Mouse (Mus musculus) adrenal gland, postnatal 4 days (tissue): ENCODE data around the gene Gm28308. TPM values are rescaled to one million over a fixed set of nuclear protein-coding genes. Genes with fewer than 3 reads are reported as not detected.

Source experiments
- DNase-seq, 2 experiments: peaks; one replicate each; pipeline ENCODE4 v3.0.0; 2021 to 2022; ENCODE audit warnings: low spot score in 2 of 2, mixed read lengths in 2 of 2
- long read RNA-seq, 2 experiments: library from polyadenylated mRNA; stranded (forward); transcript quantifications; one replicate each; pipeline ENCODE4 v2.0.0; 2021
- total RNA-seq, 2 experiments: library from RNA; stranded (reverse); gene quantifications; 2 replicates each; pipeline ENCODE4 v1.2.3; 2021

The Gm28308 gene
- 1 to 10 TPM; 2.3 to 4.1 TPM for total RNA-seq
- long read RNA-seq, experiment 1 = 0 reads
- long read RNA-seq, experiment 2, partial matches to known transcripts = 0 of 2 reads
- long read RNA-seq, experiment 2, other reads (novel, unspliced or antisense) = 2 of 2 reads

- peak; percentile 2 for DNase-seq
These were observed at the start of gene Gm28308, which contains the start of gene Hoxa3 for GRCm38 (mm10) chr6:52213119-52213986. TSS of gene Gm28308 (minus strand) at chr6:52213339. TSS of gene Hoxa3 (minus strand) at chr6:52213336.

DNA sequence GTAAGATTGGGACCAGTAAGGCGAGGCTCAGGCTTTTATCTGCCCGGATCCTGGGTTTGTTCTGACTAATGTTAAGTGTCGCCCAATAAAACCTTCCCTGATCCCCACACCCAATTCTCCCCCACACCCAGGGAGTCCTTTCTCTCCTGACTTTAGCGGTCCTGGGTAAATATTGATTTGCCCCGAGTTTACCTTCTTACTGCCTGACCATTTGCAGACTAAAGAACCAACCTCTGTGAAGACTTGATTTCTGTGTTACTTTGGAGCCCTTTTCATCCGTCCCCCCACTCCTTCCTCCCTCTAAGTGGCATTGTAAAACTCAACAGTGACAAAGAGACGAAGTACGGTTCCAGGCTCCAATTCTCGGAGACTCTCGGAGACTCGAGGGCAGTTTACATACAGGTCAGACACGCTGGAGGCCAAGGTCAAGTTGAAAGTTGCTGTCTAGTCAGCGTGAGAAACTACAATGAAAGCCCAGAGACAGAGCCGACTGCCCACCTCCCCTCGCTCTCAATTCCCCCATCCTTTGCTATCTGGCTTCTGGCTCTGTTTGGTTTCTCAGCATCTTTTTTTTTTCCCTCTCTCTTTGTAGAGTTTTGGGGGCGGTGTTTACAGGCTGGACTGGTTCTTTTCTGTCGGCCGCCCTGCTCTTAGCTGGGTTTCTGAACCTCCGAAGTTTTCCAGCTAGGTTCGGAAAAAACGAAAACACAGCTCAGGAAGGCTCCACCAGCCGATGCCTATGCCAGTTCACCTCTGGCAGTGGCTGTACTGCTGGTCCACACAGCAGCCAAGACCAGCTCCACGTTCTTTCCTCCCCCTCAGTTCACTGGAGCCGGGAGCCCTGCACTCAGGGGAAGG is 49.6 kb upstream of the Gm28308 start:
- DNase-seq = no peak

DNA sequence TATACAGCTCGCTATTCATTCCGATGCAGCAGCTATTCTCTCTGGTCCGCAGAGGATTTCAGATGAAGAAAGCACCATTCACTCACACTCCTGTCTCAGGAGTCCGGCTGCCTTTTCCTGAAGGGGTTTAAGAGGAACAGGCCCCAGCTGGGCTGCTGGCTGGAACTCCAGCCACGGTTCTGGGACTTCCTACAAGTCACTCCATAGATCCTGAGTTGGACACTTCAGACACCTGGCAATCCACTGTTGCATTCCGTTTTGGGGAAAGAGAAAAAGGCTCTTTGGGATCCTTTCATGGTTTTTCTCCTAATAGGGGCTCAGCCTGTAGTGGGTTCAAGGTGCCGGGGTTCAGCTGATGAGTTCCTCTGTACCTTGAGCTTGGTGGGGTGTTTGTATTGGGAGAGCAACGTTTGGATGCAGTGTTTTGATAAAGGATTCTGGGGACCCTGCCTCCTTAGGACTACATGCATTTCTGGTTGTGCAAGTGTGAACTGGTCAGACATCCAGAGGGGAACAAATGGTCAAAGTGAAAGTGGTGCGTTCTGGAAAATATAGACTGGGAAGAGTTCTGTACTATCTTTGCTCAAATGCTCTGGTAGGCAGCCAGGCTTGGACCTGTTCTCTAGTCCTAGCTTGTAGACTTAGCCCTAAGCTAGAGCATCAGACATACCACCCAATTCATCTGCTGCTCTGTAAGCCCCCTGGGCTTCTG is 48.8 kb upstream of the Gm28308 start:
- DNase-seq = no peak

GRCm38 (mm10) chr6:52260654-52261575 is 47.8 kb upstream of the Gm28308 start, which contains the start of gene Hoxa13:
TSS of gene Hoxa13 (minus strand) at chr6:52260880.
- no peak for DNase-seq

GRCm38 (mm10) chr6:52259811-52260261 is 46.7 kb upstream of the Gm28308 start:
- DNase-seq = no peak

GRCm38 (mm10) chr6:52259081-52259790 is 46.1 kb upstream of the Gm28308 start:
- no peak for DNase-seq

- no peak for DNase-seq
These were observed 43.8 kb upstream of the Gm28308 start for GRCm38 (mm10) chr6:52256956-52257355.

- no peak for DNase-seq
These were observed 40.7 kb upstream of the Gm28308 start for GRCm38 (mm10) chr6:52253511-52254500.

DNA sequence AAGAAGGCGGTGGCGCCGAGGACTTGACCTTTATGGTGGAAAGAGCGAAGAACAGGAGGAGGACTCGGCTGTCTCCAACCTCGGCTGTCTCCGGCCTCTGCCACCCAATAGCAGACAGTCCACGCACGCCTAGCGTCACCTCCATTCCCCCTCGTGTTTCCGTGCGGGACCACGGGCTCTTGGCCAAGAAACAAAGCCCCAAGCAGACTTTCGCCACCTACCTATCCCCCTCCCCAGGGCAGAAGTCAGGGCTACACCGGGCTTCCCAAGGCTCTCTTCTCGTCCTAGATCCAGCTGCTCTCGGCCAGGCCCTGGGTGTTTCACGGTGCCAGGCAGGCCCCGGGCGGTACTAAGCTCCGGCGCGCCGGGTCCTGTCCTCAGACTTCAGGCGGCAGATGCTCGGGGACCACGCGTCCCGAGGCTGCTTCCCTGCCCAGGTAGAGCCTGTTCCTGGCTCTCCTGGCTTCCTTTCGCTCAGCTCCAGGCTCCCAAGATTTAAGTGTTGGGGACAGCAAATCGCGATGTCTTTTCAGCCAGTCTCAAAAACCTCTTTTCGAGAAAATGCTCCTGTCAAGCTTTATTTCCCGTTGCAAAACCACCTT is 39.7 kb upstream of the Gm28308 start:
- no peak for DNase-seq

- no peak for DNase-seq
These were observed 39.1 kb upstream of the Gm28308 start for GRCm38 (mm10) chr6:52252016-52252774.

GRCm38 (mm10) chr6:52251177-52251879 is 38.2 kb upstream of the Gm28308 start:
- no peak for DNase-seq

GRCm38 (mm10) chr6:52249826-52250225 is 36.7 kb upstream of the Gm28308 start:
- DNase-seq = no peak

DNA sequence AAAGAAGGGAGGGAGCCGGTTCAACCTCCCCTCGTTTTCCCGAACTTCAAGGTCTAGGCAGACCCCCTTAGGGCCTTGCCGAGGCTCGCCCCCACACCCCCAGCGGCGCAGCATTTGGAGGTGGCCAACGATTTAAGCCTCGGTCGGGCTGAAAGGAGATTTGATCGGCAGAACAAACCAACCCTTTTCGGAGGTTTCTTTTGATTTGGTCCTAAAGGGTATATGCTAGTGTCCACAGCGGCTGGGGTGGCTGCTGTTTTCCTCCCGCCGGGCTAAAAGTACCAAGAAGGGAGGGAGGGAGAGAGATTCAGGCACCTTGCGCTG is 36.2 kb upstream of the Gm28308 start:
- no peak for DNase-seq

- DNase-seq = no peak
These were observed 35.7 kb upstream of the Gm28308 start for GRCm38 (mm10) chr6:52248638-52249414.
